Mouse (Mus musculus): ENCODE data around the gene Gm21958. TPM values are rescaled to one million over a fixed set of nuclear protein-coding genes. Genes with fewer than 3 reads are reported as not detected.

Gm21958 gene
- total RNA-seq, 2 experiments from 2014 or later = not detected

DNA sequence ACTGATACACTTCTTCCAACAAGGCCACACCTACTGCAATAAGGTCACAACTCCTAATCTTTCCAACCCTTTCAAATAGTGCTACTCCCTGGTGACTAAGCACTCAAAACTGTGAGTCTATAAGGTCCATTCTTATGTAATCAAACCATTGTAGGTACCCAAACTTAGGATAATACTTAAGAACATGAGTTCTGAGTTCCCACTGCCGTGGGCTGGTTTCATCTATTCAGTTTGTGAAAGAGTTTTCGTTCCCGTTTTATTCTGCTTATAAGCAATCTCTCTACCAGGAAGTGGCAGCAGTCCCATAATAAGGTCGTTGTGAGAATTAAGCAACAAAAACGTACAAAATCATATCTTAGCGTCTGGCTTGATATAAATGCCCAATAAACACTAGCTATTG, 45.4 kb downstream of the Gm21958 start:
- no peak for DNase-seq
- intact Hi-C loops (cut with DNase I) = no loop called here

DNA sequence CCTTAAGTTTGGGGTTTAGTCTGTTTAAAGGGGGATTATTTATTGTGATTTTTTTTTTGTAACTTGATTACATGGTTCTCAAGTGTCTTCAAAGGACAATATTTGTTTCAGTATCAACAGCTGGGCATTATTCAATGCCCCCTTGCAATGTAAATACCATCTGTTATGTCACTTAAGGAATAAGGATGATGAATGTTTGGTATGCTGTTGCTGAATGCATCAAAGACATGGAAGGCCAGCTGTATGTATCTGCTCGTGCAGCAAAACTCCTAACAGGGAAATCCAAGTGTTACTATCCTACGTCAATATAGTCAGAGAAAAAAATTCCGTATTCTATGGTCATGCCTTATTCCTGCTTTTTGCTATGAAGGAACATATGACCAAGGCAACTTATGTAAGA, 46.0 kb downstream of the Gm21958 start:
- no peak for DNase-seq
- intact Hi-C loops (cut with DNase I) = no loop called here

Other genes with a start within 250 kb of the Gm21958 start
- gene Supt20, start 21.5 kb downstream of the Gm21958 start, total RNA-seq (2021) = 10 to 100 TPM; 19.9 to 20.6 TPM
- 10 to 100 TPM; 19.0 to 22.1 TPM for gene Exosc8, start 21.0 kb upstream of the Gm21958 start, total RNA-seq (2021)
- gene Alg5, start 21.2 kb upstream of the Gm21958 start, total RNA-seq (2021) = 10 to 100 TPM in 1 of 2 experiments, 1 to 10 TPM in 1; 9.9 to 11.5 TPM
- 1 to 10 TPM; 1.6 to 3.0 TPM for gene Smad9, start 41.2 kb upstream of the Gm21958 start, total RNA-seq (2021)
- 10 to 100 TPM; 19.1 to 23.2 TPM for gene Rfxap, start 93.4 kb upstream of the Gm21958 start, total RNA-seq (2021)
- under 1 TPM; 0.14 to 0.17 TPM for gene Sertm1, start 201.5 kb upstream of the Gm21958 start, total RNA-seq (2021)

Data from heart, postnatal 36 days (tissue).